Mouse (Mus musculus) spleen, postnatal 36 days (tissue): ENCODE data around the gene Dock10.
"Not testable (repeated sequence)": the region's sequence is repeated elsewhere in the genome, so short reads cannot be mapped to it uniquely, and the experiment has no call there.

Experiments
- DNase-seq, 2 experiments: peaks; one replicate each; pipeline ENCODE4 v3.0.0; 2022; ENCODE audit warnings: low spot score in 2 of 2, mixed read lengths in 1 of 2

Gene Dock10

DNA sequence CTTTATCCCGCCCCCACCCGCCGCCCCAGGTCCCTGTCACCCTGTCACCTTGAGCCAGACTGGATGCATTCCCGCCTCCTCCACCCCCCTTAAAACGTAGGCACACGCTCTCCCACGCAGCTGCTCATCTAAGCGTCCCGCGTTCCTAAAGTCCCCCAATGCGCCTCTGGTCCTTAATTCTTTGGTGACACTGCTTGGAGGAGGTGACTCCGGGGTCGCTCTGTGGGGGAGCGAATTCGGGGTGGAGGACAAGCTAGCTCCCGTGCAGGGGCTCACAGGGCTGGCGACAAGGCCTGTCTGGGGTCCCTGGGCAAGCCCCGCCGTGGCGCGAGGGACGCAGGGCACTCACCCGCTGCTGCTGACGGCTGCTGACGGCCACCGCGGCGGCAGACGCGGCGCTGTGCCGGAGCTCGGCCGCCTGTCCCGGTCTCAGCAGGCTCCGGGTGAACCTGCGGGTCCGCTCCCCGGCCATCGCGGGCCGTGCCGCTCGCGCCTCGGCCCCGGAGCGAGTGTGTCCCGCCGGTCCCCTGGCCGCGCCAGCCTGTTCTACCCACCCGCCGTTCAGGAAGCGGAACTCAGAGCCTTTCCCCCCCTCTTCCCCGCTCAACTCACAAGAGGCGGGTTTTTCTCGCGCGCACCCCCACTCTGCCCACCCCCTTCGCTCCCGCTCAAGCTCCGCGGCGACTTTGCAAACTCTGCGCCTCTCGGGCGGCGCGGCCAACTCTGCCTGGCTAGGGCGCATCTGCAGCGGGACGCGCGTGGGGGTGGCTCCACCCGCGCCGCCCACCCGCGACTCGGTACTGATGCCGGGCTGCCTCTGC is at the start of gene Dock10:
Dock10 (minus strand) TSS at position 551 of the 821 bp plus-strand sequence.
- peak; percentile 70 to 72 for DNase-seq

DNA sequence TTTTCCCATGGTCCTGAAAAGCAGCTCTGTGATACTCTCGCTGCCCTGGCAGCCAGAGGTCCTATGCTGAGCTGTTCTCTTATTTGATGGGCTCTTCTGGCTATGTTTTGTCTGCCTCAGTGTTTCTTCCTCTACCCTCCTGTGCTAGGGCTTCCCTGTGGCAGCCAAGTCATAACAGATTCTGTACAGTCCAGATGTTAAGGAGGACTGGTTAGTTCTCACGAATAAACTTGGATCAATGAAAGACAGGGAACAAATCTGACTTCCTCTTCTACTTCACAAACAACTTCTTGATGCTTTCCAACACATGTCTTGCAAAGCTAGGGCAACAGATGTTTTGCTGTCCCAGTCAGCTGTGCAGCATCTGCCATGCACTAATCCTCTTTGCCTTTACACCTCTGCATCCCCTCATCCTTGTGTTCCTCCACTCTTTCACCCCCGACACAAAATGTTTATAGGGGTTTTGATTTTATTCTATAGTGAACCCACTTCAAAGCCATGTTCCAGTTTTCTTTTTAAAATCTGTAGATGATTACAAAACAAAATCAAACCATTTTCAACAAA is 48.6 kb upstream of the Dock10 start:
- DNase-seq = no peak

DNA sequence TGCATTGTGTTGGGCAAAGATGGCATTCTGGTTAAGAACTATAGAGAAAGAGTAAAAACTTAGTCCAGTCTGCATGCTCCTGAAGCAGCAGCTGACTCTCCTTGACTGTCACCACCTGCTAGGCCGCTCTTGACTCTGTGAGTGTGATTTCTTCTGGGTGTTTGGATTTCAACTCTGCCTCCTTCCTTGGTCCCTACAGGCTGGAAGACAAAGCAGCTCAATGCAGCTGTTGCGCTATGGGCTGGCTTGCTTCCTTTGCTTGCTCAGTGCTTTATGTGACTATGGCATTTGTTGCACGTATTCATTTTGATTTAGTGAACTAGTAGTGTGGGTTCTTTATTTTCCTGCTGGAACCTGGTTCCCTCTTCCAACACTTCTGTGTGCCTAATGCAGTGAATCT is 43.7 kb upstream of the Dock10 start:
- DNase-seq = no peak

DNA sequence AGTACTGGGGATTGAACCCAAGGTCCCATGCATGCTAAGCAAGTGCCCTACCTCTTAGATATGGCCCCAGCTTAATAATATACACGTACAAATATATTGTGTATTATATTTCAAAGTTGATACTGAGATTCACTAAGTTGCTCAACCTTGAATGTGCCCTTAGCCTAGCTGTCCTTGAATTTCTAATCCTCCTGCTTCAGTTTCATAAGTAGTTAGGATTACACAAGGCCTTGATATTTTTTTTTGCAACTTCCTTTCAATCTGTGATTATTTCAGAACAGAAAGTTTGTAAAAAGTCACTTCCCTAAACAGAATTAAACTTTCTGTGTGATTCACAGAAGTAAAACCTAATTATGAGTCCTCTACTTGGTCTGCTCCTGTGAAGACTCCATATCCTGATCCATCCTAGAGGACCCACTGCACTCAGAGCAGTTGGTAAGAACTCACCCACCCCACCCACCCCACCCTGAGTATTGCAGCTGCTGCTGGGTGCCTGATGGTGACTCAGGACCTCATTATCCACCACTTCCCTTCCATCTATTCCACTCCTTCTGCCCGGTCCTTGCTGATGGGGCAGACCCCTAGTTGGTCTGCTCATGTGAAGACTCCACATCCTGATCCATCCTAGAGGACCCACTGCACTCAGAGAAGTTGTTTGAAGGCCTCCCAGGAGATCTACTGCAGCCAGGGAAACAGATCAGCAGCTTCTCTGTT is 26.9 kb upstream of the Dock10 start:
- DNase-seq = no peak

DNA sequence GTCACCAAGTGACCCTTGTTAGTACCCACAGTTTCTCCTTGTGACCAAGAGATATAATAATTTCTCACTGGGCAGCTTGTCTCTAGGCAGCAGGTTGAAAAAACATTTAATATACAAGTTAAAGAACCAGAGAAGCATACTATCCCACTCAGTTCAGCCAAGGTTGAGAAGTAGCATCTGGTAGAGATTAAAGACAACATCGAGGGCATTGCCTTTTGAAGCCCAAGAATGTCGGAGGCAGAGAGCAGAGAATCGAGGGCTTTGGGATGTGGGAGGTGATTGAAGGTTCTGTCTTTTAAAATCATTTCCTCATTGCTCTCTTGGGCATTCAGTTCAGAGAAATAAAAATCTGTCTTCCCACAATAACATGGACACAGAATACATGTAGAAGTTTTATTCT is 25.8 kb upstream of the Dock10 start:
- DNase-seq = no peak

DNA sequence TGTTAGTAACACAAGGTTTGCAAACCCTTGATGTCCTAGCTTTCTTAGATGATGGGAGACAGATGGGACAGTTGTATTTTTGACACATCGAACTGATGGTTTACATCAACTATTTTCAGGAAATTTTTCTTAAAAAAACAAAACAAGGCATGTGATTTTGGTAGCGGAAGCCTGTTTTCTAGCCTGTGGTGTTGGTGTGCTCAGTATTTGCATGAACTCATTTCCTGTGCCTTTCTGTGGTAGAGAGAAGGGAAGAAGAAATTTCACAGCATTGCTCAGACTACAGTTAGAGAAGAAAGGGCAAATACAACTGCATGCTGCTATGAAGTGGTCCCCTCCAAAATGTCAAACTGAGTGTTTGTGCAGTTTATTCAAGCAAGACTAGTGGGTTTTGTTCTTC is 7.2 kb upstream of the Dock10 start:
- DNase-seq = peak; percentile 27 to 46

DNA sequence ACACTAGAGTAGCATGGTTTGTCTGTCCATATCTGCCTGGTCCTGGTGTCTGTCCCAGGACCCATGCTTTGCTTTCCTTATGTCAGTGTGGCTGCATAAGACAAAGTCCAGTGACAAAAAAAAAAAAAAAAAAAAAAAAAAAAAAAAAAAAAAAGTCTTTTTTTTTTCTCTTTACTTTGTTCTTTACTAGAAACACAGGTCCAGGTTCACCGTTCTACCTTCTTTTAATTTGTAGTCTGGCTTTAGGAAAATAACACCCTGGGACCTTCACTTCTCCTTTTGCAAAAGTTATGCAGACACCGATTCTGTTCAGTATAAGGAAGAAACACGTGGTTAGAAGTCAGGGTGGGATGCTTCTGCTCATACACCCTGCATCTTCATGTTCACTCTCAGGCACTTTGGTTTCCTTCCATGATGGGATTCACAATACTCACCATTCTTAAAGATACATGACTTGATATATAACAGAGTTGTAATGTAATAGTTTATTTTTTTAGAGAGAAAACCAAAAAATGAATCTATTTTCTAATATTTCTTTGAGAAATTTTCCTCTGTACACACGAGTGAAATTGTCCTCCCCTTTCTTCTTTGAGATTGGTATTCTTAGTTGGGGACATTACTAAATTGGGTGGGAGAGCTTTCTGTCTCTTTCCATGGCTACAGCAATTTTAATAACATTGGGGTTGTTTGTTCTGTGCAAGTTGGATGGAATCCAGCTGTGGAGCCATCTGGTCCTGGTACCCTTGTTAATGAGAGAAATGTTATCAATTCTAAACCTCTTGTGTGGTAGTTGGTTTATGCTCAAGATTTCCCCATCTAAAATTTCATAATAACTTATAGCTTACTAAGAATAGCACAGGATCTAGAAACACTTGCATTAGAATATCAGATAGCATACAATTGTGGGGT is 5.0 kb upstream of the Dock10 start:
- DNase-seq = no peak

DNA sequence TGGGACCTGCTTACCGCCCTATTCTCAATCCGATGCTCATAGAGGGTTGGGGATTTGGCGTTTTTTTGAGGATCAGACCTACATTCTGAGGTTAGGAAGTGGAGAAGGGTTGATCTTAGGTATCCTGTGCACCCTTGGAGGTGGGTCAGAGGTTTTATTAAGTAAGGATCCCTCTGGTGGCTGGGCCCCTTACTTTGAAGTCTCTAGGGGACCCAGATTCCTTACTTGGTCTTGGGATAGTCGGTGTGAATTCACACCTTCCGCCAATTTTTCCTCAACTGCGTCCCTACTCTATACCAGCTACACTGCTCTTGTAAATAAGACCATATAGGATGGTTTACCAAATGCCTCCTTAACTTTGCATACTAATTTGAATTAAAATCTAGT is 464 bp upstream of the Dock10 start:
- no peak for DNase-seq

DNA sequence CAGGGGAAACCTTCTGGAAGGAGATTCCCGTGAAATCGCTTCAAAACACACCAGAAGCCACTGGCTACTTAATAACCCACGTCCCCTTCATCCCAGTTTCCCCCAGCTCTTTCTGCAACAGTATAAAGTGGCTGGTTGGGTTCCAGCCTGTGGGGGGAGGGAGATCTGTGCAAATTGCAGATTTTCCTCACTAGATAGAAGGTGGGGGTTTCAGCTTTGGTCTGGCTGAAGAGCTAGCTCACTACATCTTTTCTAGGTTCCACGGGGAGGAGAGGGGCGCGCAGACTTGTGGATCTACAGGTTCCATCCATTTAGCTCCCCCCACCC is 714 bp downstream of the Dock10 start:
- DNase-seq = no peak

DNA sequence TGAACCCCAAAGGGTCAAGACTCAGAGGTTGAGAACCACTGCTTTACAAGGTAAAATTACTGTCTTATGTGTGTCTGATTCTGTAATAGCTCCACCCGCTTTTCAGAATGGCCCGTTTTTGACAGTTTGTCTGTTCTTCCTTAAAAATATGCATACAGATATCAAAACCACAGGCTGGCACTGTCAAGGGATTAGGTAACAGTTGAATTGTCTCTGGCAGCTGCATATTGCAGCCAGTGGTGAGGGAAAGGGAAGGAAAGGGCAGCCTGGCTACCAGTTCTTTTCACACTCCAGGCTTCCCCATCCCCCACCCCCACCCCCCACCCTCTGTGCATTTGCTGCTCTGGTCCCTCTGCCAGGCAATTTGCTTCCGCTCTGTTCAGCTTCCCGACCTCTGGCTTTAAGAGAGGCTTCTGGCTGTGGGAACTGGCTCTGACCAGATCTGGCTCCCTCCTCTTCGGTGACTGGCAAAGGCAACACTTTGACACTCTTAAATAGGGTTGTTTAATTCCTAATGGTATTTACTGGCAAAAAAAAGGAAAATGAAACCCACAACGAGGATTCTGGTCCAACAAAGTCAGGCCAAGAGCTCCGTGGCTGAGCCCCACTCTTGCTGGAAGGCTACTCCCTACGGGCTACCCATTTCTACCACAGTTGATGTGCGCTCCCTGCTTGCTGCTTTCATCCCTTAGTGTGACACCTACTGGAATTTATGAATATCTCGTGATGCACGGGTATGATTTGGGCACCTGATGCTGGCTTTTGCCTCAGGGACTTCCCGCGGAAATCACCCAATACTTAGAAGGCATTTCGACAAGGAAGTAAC is 1.3 kb downstream of the Dock10 start:
- peak; percentile 26 to 36 for DNase-seq

DNA sequence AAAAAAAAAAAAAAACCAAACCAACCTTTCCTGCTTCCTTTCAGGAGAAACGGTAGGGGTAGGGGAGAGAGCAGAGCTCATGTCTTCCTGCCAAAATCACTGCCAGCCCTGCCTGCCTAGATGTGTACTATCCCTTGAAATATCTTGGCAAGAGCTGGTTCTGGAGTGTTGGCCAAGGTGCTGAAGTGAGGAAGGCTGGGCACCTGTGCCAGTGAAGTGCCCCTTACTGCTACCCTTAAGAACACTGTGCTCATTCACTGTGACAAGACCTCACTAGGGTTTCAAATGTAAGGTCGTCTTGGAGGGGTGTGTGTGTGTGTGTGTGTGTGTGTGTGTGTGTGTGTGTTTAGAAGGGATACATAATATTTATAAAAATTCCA is 2.3 kb downstream of the Dock10 start:
- no peak for DNase-seq

DNA sequence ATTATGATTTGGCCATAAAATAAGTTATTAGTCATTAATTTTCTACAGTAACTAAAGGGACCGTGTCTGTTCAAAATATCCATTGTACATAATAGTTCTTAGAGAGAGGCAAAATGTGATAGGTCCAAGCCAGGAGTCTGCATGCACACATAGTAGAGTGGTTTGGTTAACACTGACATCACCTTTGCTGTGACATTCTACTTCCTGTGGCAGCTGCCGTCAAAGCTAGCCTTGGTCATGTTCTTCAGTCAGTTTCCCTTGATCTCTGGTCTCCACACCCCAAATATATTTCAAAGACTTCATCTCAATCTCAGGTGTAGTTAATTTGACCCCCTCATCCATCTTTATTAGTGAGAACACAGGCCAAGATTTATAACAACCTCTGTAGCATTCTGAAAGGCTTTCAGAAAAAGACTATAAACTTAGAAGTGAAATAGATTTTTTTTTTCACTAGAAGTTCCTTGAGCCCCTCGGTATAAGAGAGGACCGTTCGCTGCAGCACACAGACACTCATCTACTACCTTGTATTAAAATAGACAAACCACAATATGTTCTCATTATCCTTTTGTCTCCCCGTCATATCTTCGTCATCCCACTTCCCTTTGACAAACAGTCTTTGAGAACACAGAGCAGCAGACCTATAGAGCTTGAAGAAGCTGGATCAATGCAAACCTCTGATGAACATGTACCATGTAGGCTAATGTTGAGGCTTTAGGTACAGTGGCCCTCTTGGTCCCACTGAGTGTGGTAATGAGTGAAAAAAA is 2.8 kb downstream of the Dock10 start:
- DNase-seq = no peak

DNA sequence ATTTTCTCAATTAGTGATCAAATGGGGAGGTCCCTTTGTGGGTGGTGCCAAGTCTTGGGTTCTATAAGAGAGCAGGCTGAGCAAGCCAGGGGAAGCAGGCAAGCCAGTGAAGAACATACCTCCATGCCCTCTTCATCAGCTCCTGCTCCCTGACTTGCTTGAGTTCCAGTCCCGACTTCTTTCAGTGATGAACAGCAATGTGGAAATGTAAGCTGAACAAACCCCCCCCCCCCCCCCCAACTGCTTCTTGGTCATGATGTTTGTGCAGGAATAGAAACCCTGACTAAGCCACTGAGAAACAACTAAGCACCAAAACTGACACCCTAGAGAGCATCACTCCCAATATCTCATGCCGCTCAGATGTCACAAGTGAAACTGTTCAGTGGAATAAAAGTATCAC is 9.2 kb downstream of the Dock10 start:
- DNase-seq = not testable (repeated sequence)

DNA sequence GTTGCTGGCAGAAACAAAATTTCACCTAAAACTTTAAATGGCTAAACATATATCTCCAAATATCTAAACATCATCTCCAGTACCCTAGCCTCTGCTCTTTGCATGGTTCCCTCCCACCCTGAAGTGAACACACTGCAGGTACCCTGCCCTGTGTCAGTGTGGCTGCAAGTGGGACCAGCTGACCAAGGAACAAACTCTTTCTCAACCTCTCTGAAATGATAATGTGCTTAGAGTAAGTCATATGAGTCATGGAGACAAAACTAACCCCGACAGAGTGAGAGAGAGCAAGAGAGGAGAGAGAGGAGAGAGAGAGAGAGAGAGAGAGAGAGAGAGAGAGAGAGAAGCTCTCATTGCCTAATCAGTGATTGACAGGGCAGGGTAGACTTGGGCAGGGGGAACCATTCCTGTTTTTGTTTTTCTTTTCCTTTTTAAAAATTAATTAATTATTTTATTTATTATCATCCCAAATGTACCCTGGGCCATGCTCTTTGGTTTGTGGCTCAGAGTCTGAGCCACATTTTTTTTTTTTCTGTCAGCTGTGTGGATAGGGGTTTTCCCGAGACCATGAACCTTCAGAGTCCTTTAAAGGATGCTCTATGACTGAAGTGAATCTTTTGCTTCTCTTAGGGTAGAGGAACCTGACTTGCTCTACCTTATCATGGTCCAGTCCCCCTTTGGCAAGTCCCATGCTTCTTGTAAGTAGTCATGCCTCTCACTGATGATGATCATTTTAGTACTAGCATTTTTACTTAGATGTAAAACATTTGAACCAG is 11.4 kb downstream of the Dock10 start:
- no peak for DNase-seq

DNA sequence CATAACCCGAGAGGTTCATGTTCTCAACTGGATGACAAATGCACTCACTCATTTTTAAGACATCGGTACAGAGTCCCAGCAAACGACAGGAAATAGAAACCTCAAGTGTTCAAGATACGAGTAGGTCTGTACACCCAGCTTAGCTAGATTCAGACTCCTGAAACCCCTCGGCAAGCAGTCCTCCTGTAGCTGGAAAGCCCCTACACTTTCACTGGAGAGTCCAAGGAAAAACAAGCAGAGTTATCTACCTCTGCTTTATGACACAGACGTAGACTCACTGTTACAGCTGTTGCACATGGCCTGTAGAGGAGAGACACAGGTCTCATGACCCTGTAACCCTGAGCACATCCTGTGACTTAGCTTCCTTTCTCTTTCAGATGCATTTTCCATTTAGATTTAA is 12.1 kb downstream of the Dock10 start:
- no peak for DNase-seq

DNA sequence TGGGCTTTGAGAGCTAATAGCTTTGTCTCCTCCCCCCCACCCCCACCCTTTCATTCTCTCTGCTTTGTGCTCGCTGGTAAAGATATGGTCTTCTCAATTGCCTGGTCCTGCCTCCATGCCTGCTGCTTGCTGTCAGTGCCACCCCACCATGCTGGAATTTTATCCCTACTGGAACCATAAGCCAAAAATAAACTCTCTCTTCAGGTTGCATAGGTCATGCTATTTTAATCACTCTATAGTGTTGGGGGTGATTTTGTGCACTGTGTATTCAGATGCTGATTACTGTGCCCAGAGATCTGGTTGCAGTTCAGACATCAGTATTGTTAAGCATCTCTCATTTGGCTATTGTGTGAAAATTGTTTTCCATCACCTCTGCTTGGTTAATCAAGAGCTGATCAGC is 18.9 kb downstream of the Dock10 start:
- DNase-seq = no peak

DNA sequence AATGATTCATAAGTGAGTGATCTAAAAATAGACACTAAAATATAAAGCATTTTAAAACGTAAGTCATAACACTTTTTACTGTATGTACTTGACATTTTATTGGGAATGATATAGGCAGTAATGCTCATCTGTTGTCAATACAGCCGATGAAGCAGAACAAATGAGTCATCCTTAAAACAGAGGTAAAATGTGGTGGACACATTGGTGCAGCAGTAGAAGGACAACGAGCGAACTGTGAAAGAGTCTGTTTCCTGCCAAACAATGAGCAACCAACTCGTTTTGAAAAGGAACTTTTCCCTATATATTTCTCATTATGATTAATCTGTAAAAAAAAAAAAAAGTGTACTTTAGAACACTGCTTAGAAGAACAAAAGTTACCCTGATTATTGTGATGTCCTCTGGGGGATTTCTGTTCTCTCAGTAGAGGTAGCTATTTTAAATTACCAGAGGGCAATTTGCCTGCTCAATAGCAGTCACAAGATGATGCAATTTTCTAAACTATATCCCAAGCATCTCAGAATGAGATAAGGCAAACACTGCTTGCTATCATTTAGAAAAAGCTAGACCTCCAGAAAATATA is 20.4 kb downstream of the Dock10 start:
- no peak for DNase-seq

DNA sequence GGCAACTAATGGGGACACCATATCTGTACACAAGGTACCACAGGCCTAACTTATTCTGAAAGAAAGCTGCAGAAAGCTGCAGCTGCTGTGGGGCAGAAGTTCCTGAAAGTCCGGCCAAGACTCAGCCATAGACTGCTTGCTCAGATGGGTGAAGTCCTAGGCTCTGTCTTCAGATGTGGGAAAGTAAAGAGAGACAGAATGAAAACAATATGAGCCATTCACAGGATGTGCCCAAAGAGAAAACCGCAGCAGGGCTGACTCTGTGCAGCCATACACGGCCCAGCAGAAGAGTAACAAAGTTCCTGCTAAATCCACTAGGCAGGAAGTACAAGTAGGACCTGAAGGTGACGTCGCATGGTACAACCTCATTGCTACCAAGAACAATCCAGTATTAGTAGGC is 27.7 kb downstream of the Dock10 start:
- no peak for DNase-seq

DNA sequence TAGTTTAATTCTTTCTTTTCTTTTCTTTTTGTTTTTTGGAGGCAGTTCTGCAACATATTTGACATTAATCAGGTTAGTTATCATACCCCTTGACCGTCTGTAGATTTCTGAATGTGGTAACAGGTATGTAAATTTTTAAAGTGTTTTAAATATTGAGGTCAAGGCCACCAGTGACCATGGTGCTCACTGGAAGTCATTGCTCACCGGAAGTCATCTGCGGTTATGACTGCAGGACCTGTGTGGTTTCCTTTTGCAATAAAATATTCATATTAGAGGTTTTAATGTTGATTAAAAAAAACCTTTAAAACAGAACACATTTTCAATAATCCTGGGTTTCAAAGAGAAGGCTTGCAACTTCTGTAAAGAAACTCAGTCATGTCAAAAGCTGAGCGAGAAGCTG is 28.2 kb downstream of the Dock10 start:
- DNase-seq = no peak
